Mouse (Mus musculus) forebrain, embryonic 14.5 days (tissue): ENCODE data around the gene Cfap100. TPM values are rescaled to one million over a fixed set of nuclear protein-coding genes. Genes with fewer than 3 reads are reported as not detected.

ENCODE experiments used
- ATAC-seq: fragments of 200-750 bp; cut with Nextera tagmentation; 2 replicates; pipeline ENCODE4 v1.8.0; 2017; ENCODE audit warnings: mild to moderate bottlenecking, moderate library complexity
- DNase-seq: peaks from one replicate; pipeline ENCODE4 v3.0.0-alpha.2; 2015; ENCODE audit warnings: low spot score
- H3K27ac ChIP-seq: fragments of 300-500 bp; sonication (generic); 2 replicates; pipeline ENCODE4 v1.5.1; 2014; ENCODE audit warnings: low read depth, mild to moderate bottlenecking, control low read depth, low read length, moderate library complexity
- H3K27me3 ChIP-seq: fragments of 300-500 bp; sonication (generic); replicated peaks from 2 replicates; pipeline ENCODE4 v1.6.1; 2014; ENCODE audit warnings: low read length, control low read depth, mixed read lengths; ENCODE audit not compliant: control insufficient read depth, insufficient read depth
- H3K36me3 ChIP-seq: fragments of 300-500 bp; sonication (generic); 2 replicates; pipeline ENCODE4 v1.6.1; 2014; ENCODE audit warnings: low read length, control low read depth; ENCODE audit not compliant: control insufficient read depth, insufficient read depth
- H3K4me1 ChIP-seq: fragments of 300-500 bp; sonication (generic); 2 replicates; pipeline ENCODE4 v1.6.1; 2014; ENCODE audit warnings: antibody characterized with exemption, low read length, control low read depth; ENCODE audit not compliant: control insufficient read depth, insufficient read depth
- H3K4me2 ChIP-seq: fragments of 300-500 bp; sonication (generic); 2 replicates; pipeline ENCODE4 v1.6.1; 2014; ENCODE audit warnings: mild to moderate bottlenecking, control low read depth, low read length
- H3K4me3 ChIP-seq: fragments of 300-500 bp; sonication (generic); 2 replicates; pipeline ENCODE4 v1.5.1; 2014; ENCODE audit warnings: low read depth, low read length, control low read depth
- H3K9ac ChIP-seq: fragments of 300-500 bp; sonication (generic); 2 replicates; pipeline ENCODE4 v1.6.1; 2014; ENCODE audit warnings: mild to moderate bottlenecking, low read length, control low read depth, moderate library complexity
- H3K9me3 ChIP-seq: fragments of 300-500 bp; sonication (generic); replicated peaks from 2 replicates; pipeline ENCODE4 v1.6.1; 2016; ENCODE audit warnings: low read length, control low read depth, mixed read lengths; ENCODE audit not compliant: control insufficient read depth
- WGBS: fragments of 180-500 bp; shearing (Covaris S2); extraction: QIAGEN DNeasy Blood & Tissue Kit; methylation state at CpG from one replicate; pipeline ENCODE4 v1.1.7; 2014; 5-methylcytosine and 5-hydroxymethylcytosine counted together
- polyA plus RNA-seq: library from polyadenylated mRNA; unstranded; fragments of >200 nt; fragmentation: Nextera tagmentation; extraction: Ambion mirVana; gene quantifications from 2 replicates; pipeline ENCODE4 v1.2.1, GENCODE M21; 2014

Cfap100 gene
- polyA plus RNA-seq, 1 experiment from 2014 or later = 3.0 TPM

DNA sequence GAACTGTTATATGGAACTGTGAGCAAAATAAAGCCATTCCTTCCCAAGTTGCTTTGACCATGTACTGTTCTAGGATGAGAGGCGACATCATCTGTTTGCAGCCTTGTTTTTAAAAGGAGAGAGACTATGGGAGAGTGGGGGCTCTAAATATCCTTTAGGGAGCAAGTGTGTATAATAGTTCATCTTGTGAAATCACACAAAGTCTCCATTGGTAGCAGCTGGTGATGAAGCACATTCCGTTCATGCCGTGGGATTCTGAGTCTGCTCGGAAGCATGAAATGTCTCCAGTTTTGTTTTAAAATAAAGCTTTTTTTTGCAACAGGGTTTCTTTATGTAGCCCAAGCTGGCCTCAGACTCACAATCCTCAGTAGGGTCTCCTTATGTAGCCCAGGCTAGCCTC lies 2.6 kb downstream of the Cfap100 start:
- Histone ChIP-seq H3K4me1 (no peaks in the 10 kb centered on the region), H3K36me3 (no peaks in the 10 kb centered on the region), H3K9me3 (no peaks in the 10 kb centered on the region), H3K9ac (no peak overlapping the region), H3K4me2 (no peak overlapping the region), H3K27me3 (no peaks in the 10 kb centered on the region), H3K27ac (no peak overlapping the region), H3K4me3 (no peak overlapping the region)
- 88% methylated on average over 4 of the region's 4 CpGs for WGBS
- DNase-seq (no peak), ATAC-seq (no peak)

GRCm38 (mm10) chr6:90425361-90425760 lies 3.2 kb downstream of the Cfap100 start:
- DNase-seq (no peak), ATAC-seq (no peak)
- no peak overlapping the region for H3K4me3 ChIP-seq
- no peaks in the 10 kb centered on the region for H3K9me3 ChIP-seq
- WGBS = 82% methylated on average over 3 of the region's 3 CpGs
- no peak overlapping the region for H3K27ac ChIP-seq
- H3K27me3 ChIP-seq = no peaks in the 10 kb centered on the region
- H3K4me1 ChIP-seq = no peaks in the 10 kb centered on the region
- no peaks in the 10 kb centered on the region for H3K36me3 ChIP-seq
- no peak overlapping the region for H3K4me2 ChIP-seq
- H3K9ac ChIP-seq = no peak overlapping the region

- H3K9ac ChIP-seq = peak overlapping the region; percentile 56
- ATAC-seq (peak; percentile 90), DNase-seq (peak; percentile 92)
- peak overlapping the region; percentile 17 for H3K4me3 ChIP-seq
- H3K9me3 ChIP-seq = no peaks in the 10 kb centered on the region
- H3K4me1 ChIP-seq = no peaks in the 10 kb centered on the region
- H3K27ac ChIP-seq = no peak overlapping the region
- H3K4me2 ChIP-seq = peak overlapping the region; percentile 49
- no peaks in the 10 kb centered on the region for H3K27me3 ChIP-seq
- WGBS = 3% methylated on average over 14 of the region's 14 CpGs
- no peaks in the 10 kb centered on the region for H3K36me3 ChIP-seq
Measured at GRCm38 (mm10) chr6:90422565-90422964, 6.0 kb downstream of the Cfap100 start.

DNA sequence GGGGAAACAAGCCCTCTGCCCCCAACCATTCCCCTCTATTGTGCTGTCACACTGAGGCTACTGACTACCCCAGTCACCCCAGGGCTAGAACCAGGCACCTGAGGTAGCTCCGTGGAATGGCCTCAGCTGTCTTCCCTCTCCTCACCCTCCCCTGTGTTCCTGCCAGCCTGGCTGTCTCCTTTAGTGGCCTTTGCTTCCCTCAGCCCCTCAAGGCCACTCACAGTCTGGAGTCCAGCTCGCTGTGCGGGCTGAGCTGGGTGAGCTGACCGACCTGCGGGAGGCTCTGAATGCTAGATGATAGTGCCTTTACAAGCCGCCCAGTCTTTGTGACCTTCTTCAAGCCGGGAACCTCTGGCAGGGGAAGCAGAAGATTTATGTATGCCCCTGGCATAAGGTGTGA lies 16.7 kb downstream of the Cfap100 start:
- Histone ChIP-seq H3K27ac (no peak overlapping the region), H3K27me3 (no peaks in the 10 kb centered on the region), H3K9ac (no peak overlapping the region), H3K4me2 (no peak overlapping the region), H3K9me3 (no peaks in the 10 kb centered on the region), H3K36me3 (no peaks in the 10 kb centered on the region), H3K4me3 (no peak overlapping the region), H3K4me1 (no peaks in the 10 kb centered on the region)
- DNase-seq = no peak
- WGBS = 87% methylated on average over 7 of the region's 7 CpGs
- ATAC-seq = no peak

- H3K9me3 ChIP-seq = no peaks in the 10 kb centered on the region
- no peaks in the 10 kb centered on the region for H3K36me3 ChIP-seq
- no peak overlapping the region for H3K4me3 ChIP-seq
- H3K27me3 ChIP-seq = no peaks in the 10 kb centered on the region
- 81% methylated on average over 1 of the region's 1 CpGs for WGBS
- no peak overlapping the region for H3K27ac ChIP-seq
- no peak overlapping the region for H3K4me2 ChIP-seq
- ATAC-seq (no peak), DNase-seq (no peak)
- no peaks in the 10 kb centered on the region for H3K4me1 ChIP-seq
- H3K9ac ChIP-seq = no peak overlapping the region
Measured at GRCm38 (mm10) chr6:90410972-90411371, 17.6 kb downstream of the Cfap100 start.

DNA sequence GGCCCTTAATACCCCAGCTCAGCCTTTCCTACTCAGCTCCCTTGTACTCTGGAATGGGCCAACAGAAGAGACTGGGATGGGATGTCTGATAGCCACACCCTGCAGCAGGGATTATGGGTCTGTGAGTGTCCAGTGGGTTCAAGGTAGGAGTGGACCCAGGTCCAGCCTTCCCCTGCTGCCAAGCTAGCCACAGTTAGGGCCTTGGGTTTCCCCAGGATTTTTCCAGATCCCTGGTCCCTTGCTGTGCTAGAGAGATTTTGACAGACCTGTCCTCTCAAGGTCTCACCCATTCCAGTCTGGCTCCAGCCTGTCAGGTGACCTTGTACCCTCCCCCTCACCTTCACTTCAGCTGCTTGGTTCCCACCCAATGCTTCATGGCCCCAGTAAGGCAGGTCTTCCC lies 20.0 kb downstream of the Cfap100 start:
- Histone ChIP-seq H3K9me3 (no peaks in the 10 kb centered on the region), H3K27ac (no peak overlapping the region), H3K27me3 (no peaks in the 10 kb centered on the region), H3K9ac (no peak overlapping the region), H3K4me2 (no peak overlapping the region), H3K4me3 (no peak overlapping the region), H3K4me1 (no peaks in the 10 kb centered on the region), H3K36me3 (peaks cover 17% of the 10 kb centered on the region; the same call in 1 of the 2 replicates)
- ATAC-seq = no peak
- DNase-seq = no peak

GRCm38 (mm10) chr6:90397291-90397690 lies 31.3 kb downstream of the Cfap100 start:
- Histone ChIP-seq H3K9me3 (no peaks in the 10 kb centered on the region), H3K27ac (no peak overlapping the region), H3K9ac (no peak overlapping the region), H3K4me3 (no peak overlapping the region), H3K36me3 (peaks cover 38% of the 10 kb centered on the region), H3K4me2 (no peak overlapping the region), H3K4me1 (no peaks in the 10 kb centered on the region), H3K27me3 (no peaks in the 10 kb centered on the region)
- no peak for DNase-seq
- WGBS = 92% methylated on average over 3 of the region's 3 CpGs
- ATAC-seq = no peak

- Histone ChIP-seq H3K4me1 (no peaks in the 10 kb centered on the region), H3K4me2 (no peak overlapping the region), H3K4me3 (no peak overlapping the region), H3K36me3 (peaks cover 38% of the 10 kb centered on the region; the same call in 1 of the 2 replicates), H3K9ac (no peak overlapping the region), H3K27ac (no peak overlapping the region), H3K27me3 (no peaks in the 10 kb centered on the region), H3K9me3 (no peaks in the 10 kb centered on the region)
- DNase-seq = no peak
- WGBS = 100% methylated on average over 2 of the region's 2 CpGs
- ATAC-seq = no peak
Measured at GRCm38 (mm10) chr6:90395751-90396150, 32.8 kb downstream of the Cfap100 start.

DNA sequence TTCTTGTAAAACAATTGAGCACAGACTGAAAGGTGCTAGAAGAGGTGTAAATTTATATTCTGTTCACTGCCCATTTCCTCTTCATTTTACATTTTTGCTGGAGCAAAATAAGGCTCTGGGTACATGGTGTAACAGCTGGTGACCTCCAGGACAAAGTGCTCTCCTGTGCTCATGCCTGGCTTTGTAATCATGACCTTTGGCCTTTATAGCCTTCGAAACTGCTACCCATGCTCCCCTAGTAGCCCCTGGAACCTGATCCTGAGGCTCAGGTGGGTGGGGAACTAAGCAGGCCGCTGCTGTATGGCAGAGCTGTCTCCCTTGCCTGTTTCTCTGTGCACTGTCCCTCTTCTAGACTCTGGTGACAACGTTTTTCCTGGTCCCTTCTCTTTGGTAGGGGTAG lies 34.6 kb downstream of the Cfap100 start:
- 69% methylated on average over 3 of the region's 3 CpGs for WGBS
- ATAC-seq (no peak), DNase-seq (no peak)
- Histone ChIP-seq H3K9ac (no peak overlapping the region), H3K36me3 (peaks cover 47% of the 10 kb centered on the region), H3K27me3 (no peaks in the 10 kb centered on the region), H3K4me2 (no peak overlapping the region), H3K4me3 (no peak overlapping the region), H3K4me1 (no peaks in the 10 kb centered on the region), H3K27ac (no peak overlapping the region), H3K9me3 (no peaks in the 10 kb centered on the region)
